32 mouse cellular contexts compared by ENCODE assay signal in the genomic region with DNA sequence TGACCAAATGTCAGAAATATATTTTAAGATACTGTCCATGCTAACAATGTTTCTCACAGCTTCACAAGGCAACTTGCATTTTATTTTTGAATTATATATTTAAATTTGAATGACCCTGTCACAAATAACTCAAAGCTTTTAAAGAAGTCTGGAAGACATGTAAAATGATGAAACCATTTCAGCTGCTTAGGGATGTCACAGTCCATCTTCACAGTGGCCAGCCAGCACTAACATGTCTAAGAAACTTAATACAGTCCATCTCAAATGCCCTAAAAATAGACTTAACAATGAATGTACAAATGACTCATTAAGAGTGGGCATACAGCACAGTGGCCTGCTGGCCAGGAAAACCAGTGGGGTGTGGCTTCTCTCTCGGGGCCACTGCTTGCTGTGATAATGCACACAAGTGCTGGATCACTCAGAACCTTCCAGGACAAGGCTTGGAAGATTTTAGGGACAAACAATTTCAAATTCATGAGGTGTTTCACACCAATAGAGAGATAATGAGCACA. TPM values are rescaled to one million over a fixed set of nuclear protein-coding genes. Genes with fewer than 3 reads are reported as not detected.
"Had no signal": no experiment of that assay in that cellular context is flagged by ENCODE, and none has a peak within 500 bp of the region (broad histone marks: within the 10 kb centered on the region; RNA-seq: fewer than 3 reads in every experiment).

No protein-coding gene starts in this region.

- H3K4me1 ChIP-seq: heart, embryonic 10.5 days; hindbrain, embryonic 13.5 days; hindbrain, embryonic 15.5 days; intestine, embryonic 15.5 days; limb, embryonic 13.5 days; limb, embryonic 15.5 days; liver, embryonic 12.5 days had no signal

- H3K9me3 ChIP-seq: heart, embryonic 10.5 days; intestine, embryonic 15.5 days; limb, embryonic 15.5 days; liver, embryonic 12.5 days had no signal

- DNase-seq: gastrocnemius, postnatal 14 days; gastrocnemius, postnatal 36 days; heart, adult 11 months; heart, postnatal 10 days; kidney, adult 18-20 months; kidney, adult 8-10 months; kidney, postnatal 10 days; kidney, postnatal 25 days; kidney, postnatal 4 days; layer of hippocampus, adult 9-11 months; layer of hippocampus, postnatal 36 days; left cerebral cortex, postnatal 4 days had no signal

- H3K27ac ChIP-seq: heart, embryonic 10.5 days; hindbrain, embryonic 13.5 days; hindbrain, embryonic 15.5 days; intestine, embryonic 15.5 days; limb, embryonic 13.5 days; limb, embryonic 15.5 days; liver, embryonic 12.5 days; liver, embryonic 14.5 days had no signal

- H3K36me3 ChIP-seq: heart, embryonic 10.5 days; heart, embryonic 12.5 days; hindbrain, embryonic 13.5 days; hindbrain, embryonic 15.5 days; intestine, embryonic 15.5 days; limb, embryonic 13.5 days; limb, embryonic 15.5 days; liver, embryonic 12.5 days had no signal

- ATAC-seq: inflammation-experienced regulatory T-cells, adult 6 months; intestine, embryonic 15.5 days; intestine, postnatal 0 days; liver, embryonic 12.5 days had no signal

- H3K27me3 ChIP-seq: heart, embryonic 12.5 days; hindbrain, embryonic 13.5 days; hindbrain, embryonic 15.5 days; intestine, embryonic 15.5 days; limb, embryonic 13.5 days; limb, embryonic 15.5 days; liver, embryonic 12.5 days had no signal

- H3K9ac ChIP-seq: heart, embryonic 12.5 days; hindbrain, embryonic 13.5 days; hindbrain, embryonic 15.5 days; intestine, embryonic 15.5 days; limb, embryonic 13.5 days; limb, embryonic 15.5 days; liver, embryonic 12.5 days; liver, embryonic 14.5 days had no signal

- H3K4me3 ChIP-seq: heart, embryonic 10.5 days; heart, embryonic 12.5 days; hindbrain, embryonic 13.5 days; hindbrain, embryonic 15.5 days; intestine, embryonic 15.5 days; limb, embryonic 13.5 days; limb, embryonic 15.5 days; liver, embryonic 12.5 days had no signal

- H3K4me2 ChIP-seq: heart, embryonic 12.5 days; hindbrain, embryonic 13.5 days; hindbrain, embryonic 15.5 days; intestine, embryonic 15.5 days; limb, embryonic 13.5 days; limb, embryonic 15.5 days; liver, embryonic 12.5 days had no signal

RNA-seq across cellular contexts. Expression of gene Dcdc2c, which starts 37.9 kb away (rescaled TPM):
- total RNA-seq: gastrocnemius, adult 18-20 months; gastrocnemius, adult 8-10 months; gastrocnemius, postnatal 36 days; heart, adult 8-10 months; heart, postnatal 25 days; hematopoietic stem cell, adult 5-6 weeks; liver, adult 2 months had no signal
- polyA plus RNA-seq: gonadal fat pad, adult 2 months; heart, embryonic 12.5 days; heart, embryonic 14.5 days; hindbrain, embryonic 15.5 days; inflammation-experienced regulatory T-cells, adult 6 months; intestine, embryonic 15.5 days; intestine, postnatal 0 days; limb, embryonic 11.5 days; liver, adult 2 months; liver, embryonic 12.5 days; liver, embryonic 14.5 days had no signal
